ENCODE assay signal across 13 mouse cellular contexts in genomic region chr3:121483266-121484161, GRCm38 (mm10). TPM values are rescaled to one million over a fixed set of nuclear protein-coding genes. Genes with fewer than 3 reads are reported as not detected.
DNase-seq lines count a peak whose midpoint lies in the region; ATAC-seq lines count a peak whose summit lies in the region.
"Had no signal": no experiment of that assay in that cellular context is flagged by ENCODE, and none has a peak within 500 bp of the region (broad histone marks: within the 10 kb centered on the region; RNA-seq: fewer than 3 reads in every experiment).

No protein-coding gene starts in this region.

- no peak for DNase-seq in kidney, postnatal 4 days
- DNase-seq in testis, postnatal 14 days (ENCODE audit: low spot score) = peak; percentile 24
- no peak for DNase-seq in testis, postnatal 10 days (ENCODE audit: low spot score)
- no peak for DNase-seq in thymus, adult 18-20 months
- DNase-seq in gastrocnemius, adult 8-10 months (ENCODE audit: low spot score in 2 of 2) = no peak
- DNase-seq: thymus, postnatal 36 days had no signal

- peaks cover 3% of the 10 kb centered on the region; the same call in 1 of the 2 replicates for H3K27me3 ChIP-seq in kidney, embryonic 15.5 days
- H3K27me3 ChIP-seq in limb, embryonic 13.5 days = peaks cover 4% of the 10 kb centered on the region; the same call in 1 of the 2 replicates
- H3K27me3 ChIP-seq: limb, embryonic 15.5 days had no signal

- peak overlapping the region; percentile 20; the same call in 1 of the 2 replicates for H3K4me2 ChIP-seq in kidney, embryonic 15.5 days
- 0 out of 2 replicates have a peak overlapping the region, but pooled peaks have one; percentile 12 for H3K4me2 ChIP-seq in limb, embryonic 13.5 days (replicated peaks)
- H3K4me2 ChIP-seq: limb, embryonic 15.5 days had no signal

- H3K27ac ChIP-seq in kidney, embryonic 15.5 days = no peak overlapping the region
- H3K27ac ChIP-seq in limb, embryonic 13.5 days = no peak overlapping the region
- H3K27ac ChIP-seq: kidney, postnatal 0 days; limb, embryonic 15.5 days; macrophage had no signal

- H3K9me3 ChIP-seq in kidney, embryonic 15.5 days (replicated peaks) = no peaks in the 10 kb centered on the region
- no peaks in the 10 kb centered on the region for H3K9me3 ChIP-seq in limb, embryonic 13.5 days
- H3K9me3 ChIP-seq: limb, embryonic 15.5 days had no signal

- no peak overlapping the region for H3K9ac ChIP-seq in kidney, embryonic 15.5 days
- H3K9ac ChIP-seq in limb, embryonic 13.5 days = no peak overlapping the region
- H3K9ac ChIP-seq: limb, embryonic 15.5 days had no signal

- H3K36me3 ChIP-seq in kidney, embryonic 15.5 days = no peaks in the 10 kb centered on the region
- H3K36me3 ChIP-seq in limb, embryonic 13.5 days = no peaks in the 10 kb centered on the region
- H3K36me3 ChIP-seq: limb, embryonic 15.5 days had no signal

- WGBS in kidney, embryonic 15.5 days = 26% methylated on average over 25 of the region's 25 CpGs
- WGBS in limb, embryonic 13.5 days = 23% methylated on average over 25 of the region's 25 CpGs

- H3K4me1 ChIP-seq in kidney, embryonic 15.5 days = peaks cover 23% of the 10 kb centered on the region
- H3K4me1 ChIP-seq in limb, embryonic 13.5 days = peaks cover 30% of the 10 kb centered on the region

- ATAC-seq in kidney, embryonic 15.5 days (replicated peaks; ENCODE audit: low FRiP score) = no peak
- no peak for ATAC-seq in limb, embryonic 13.5 days (ENCODE audit: low FRiP score, low read depth)
- no peak for ATAC-seq in monocyte, adult 5-6 weeks (replicated peaks; ENCODE audit: insufficient number of reproducible peaks, low FRiP score, low TSS enrichment, poor library complexity, severe bottlenecking)

- no peak overlapping the region for H3K4me3 ChIP-seq in kidney, embryonic 15.5 days (replicated peaks)
- no peak overlapping the region for H3K4me3 ChIP-seq in limb, embryonic 13.5 days
- H3K4me3 ChIP-seq: limb, embryonic 15.5 days had no signal

RNA-seq across cellular contexts. Expression of gene Slc44a3, which starts 48.7 kb away (rescaled TPM):
- 7.2 and 10.1 TPM in 2 replicates for polyA plus RNA-seq in kidney, embryonic 15.5 days (2015; fragmentation: Nextera tagmentation; extraction: Ambion mirVana)
- 0.92 and 2.0 TPM in 2 replicates for polyA plus RNA-seq in limb, embryonic 13.5 days (2015; fragmentation: Nextera tagmentation; extraction: Ambion mirVana)
- total RNA-seq in gastrocnemius, adult 8-10 months (2022) = under 1 TPM in 1 of 4 experiments, not detected in 3; 0.34 TPM
- not detected in 3 replicates for total RNA-seq in monocyte, adult 5-6 weeks (2017)
- total RNA-seq: CH12.LX had no signal
- polyA plus RNA-seq: macrophage had no signal

RNA-seq across cellular contexts. Expression of gene Cnn3, which starts 57.2 kb away (rescaled TPM):
- 607 and 612 TPM in 2 replicates for polyA plus RNA-seq in kidney, embryonic 15.5 days (2015; fragmentation: Nextera tagmentation; extraction: Ambion mirVana)
- polyA plus RNA-seq in limb, embryonic 13.5 days (2015; fragmentation: Nextera tagmentation; extraction: Ambion mirVana) = 936 and 944 TPM in 2 replicates
- total RNA-seq in gastrocnemius, adult 8-10 months (2022) = 10 to 100 TPM in 3 of 4 experiments, 1 to 10 TPM in 1; 8.6 to 14.3 (median 11.1) TPM
- 5.2 to 37.7 TPM (median 7.7 TPM) in 3 replicates for total RNA-seq in monocyte, adult 5-6 weeks (2017)
